Mouse (Mus musculus) thymus, adult 2 months (tissue): ENCODE measurements around the gene Etv6.

Experiments used
- CTCF ChIP-seq: fragments of 200-500 bp; IDR thresholded peaks from 2 replicates; pipeline ENCODE4 v1.5.1; 2012; ENCODE audit warnings: mild to moderate bottlenecking, control low read depth, low read length, moderate library complexity, borderline replicate concordance; ENCODE audit not compliant: control insufficient read depth, poor library complexity, insufficient read depth; ENCODE audit errors: extremely low read depth
- POLR2A ChIP-seq: fragments of 200-500 bp; IDR thresholded peaks from 2 replicates; pipeline ENCODE4 v1.6.1; 2012; ENCODE audit warnings: mild to moderate bottlenecking, low read length, control low read depth, moderate library complexity; ENCODE audit not compliant: control insufficient read depth, poor library complexity, insufficient read depth; ENCODE audit errors: extremely low read depth

- TF ChIP-seq CTCF, result no peak
- TF ChIP-seq POLR2A, result no peak
These were observed 55.9 kb downstream of the Etv6 start for GRCm38 (mm10) chr6:134091398-134091801.
